Mouse (Mus musculus) liver, embryonic 12.5 days (tissue): ENCODE measurements around the gene Hcar1. TPM values are rescaled to one million over a fixed set of nuclear protein-coding genes. Genes with fewer than 3 reads are reported as not detected.

ENCODE experiments used
- ATAC-seq: fragments of 200-750 bp; cut with Nextera tagmentation; 2 replicates; pipeline ENCODE4 v1.8.0; 2017; ENCODE audit warnings: moderate number of reproducible peaks, mild to moderate bottlenecking, moderate library complexity
- H3K27ac ChIP-seq: fragments of 300-500 bp; sonication (generic); 2 replicates; pipeline ENCODE4 v1.5.1; 2016; ENCODE audit warnings: mild to moderate bottlenecking
- H3K27me3 ChIP-seq: fragments of 300-500 bp; sonication (generic); replicated peaks from 2 replicates; pipeline ENCODE4 v1.6.1; 2016; ENCODE audit warnings: mild to moderate bottlenecking, moderate library complexity
- H3K36me3 ChIP-seq: fragments of 300-500 bp; sonication (generic); 2 replicates; pipeline ENCODE4 v1.6.1; 2016; ENCODE audit warnings: mild to moderate bottlenecking, moderate library complexity
- H3K4me1 ChIP-seq: fragments of 300-500 bp; sonication (generic); 2 replicates; pipeline ENCODE4 v1.6.1; 2016
- H3K4me2 ChIP-seq: fragments of 300-500 bp; sonication (generic); 2 replicates; pipeline ENCODE4 v1.6.1; 2016; ENCODE audit warnings: mild to moderate bottlenecking, moderate library complexity
- H3K4me3 ChIP-seq: fragments of 300-500 bp; sonication (generic); 2 replicates; pipeline ENCODE4 v1.5.1; 2016; ENCODE audit warnings: mild to moderate bottlenecking, moderate library complexity
- H3K9ac ChIP-seq: fragments of 300-500 bp; sonication (generic); 2 replicates; pipeline ENCODE4 v1.6.1; 2016; ENCODE audit warnings: mild to moderate bottlenecking, moderate library complexity
- H3K9me3 ChIP-seq: fragments of 300-500 bp; sonication (generic); replicated peaks from 2 replicates; pipeline ENCODE4 v1.6.1; 2016; ENCODE audit warnings: mild to moderate bottlenecking, moderate library complexity
- WGBS: fragments of 180-500 bp; shearing (Covaris S2); methylation state at CpG from one replicate; pipeline ENCODE4 v1.1.7; 2016; ENCODE audit not compliant: insufficient replicate concordance; 5-methylcytosine and 5-hydroxymethylcytosine counted together
- polyA plus RNA-seq: library from polyadenylated mRNA; unstranded; fragments of >200 nt; fragmentation: Nextera tagmentation; extraction: Ambion mirVana; gene quantifications from 2 replicates; pipeline ENCODE4 v1.2.1, GENCODE M21; 2016

The Hcar1 gene
- polyA plus RNA-seq, 1 experiment from 2014 or later = 0.27 TPM

- Histone ChIP-seq H3K9ac (no peak overlapping the region), H3K36me3 (no peaks in the 10 kb centered on the region), H3K4me3 (no peak overlapping the region), H3K27ac (no peak overlapping the region), H3K27me3 (no peaks in the 10 kb centered on the region), H3K4me1 (peaks cover 4% of the 10 kb centered on the region), H3K9me3 (no peaks in the 10 kb centered on the region), H3K4me2 (peak overlapping the region; percentile 5; the same call in 1 of the 2 replicates)
- WGBS = 56% methylated on average over 15 of the region's 15 CpGs
- ATAC-seq = no peak
These were observed 17.2 kb downstream of the Hcar1 start for GRCm38 (mm10) chr5:123862374-123863350.

- WGBS = 46% methylated on average over 11 of the region's 11 CpGs
- H3K4me3 ChIP-seq = no peak overlapping the region
- H3K9ac ChIP-seq = no peak overlapping the region
- no peaks in the 10 kb centered on the region for H3K36me3 ChIP-seq
- no peak for ATAC-seq
- no peak overlapping the region for H3K27ac ChIP-seq
- H3K27me3 ChIP-seq = no peaks in the 10 kb centered on the region
- no peak overlapping the region for H3K4me2 ChIP-seq
- peaks cover 8% of the 10 kb centered on the region for H3K9me3 ChIP-seq
- peaks cover 4% of the 10 kb centered on the region for H3K4me1 ChIP-seq
These were observed 21.0 kb downstream of the Hcar1 start for GRCm38 (mm10) chr5:123858798-123859197.

GRCm38 (mm10) chr5:123854511-123854910 is 25.3 kb downstream of the Hcar1 start:
- Histone ChIP-seq H3K9me3 (peaks cover 8% of the 10 kb centered on the region), H3K27ac (no peak overlapping the region), H3K27me3 (no peaks in the 10 kb centered on the region), H3K4me3 (no peak overlapping the region), H3K36me3 (no peaks in the 10 kb centered on the region), H3K4me2 (no peak overlapping the region), H3K4me1 (peaks cover 5% of the 10 kb centered on the region; the same call in 1 of the 2 replicates), H3K9ac (no peak overlapping the region)
- 75% methylated on average over 9 of the region's 9 CpGs for WGBS
- peak; percentile 71 for ATAC-seq

GRCm38 (mm10) chr5:123853877-123854504 is 25.8 kb downstream of the Hcar1 start:
- Histone ChIP-seq H3K27me3 (no peaks in the 10 kb centered on the region), H3K9ac (no peak overlapping the region), H3K27ac (no peak overlapping the region), H3K4me1 (peaks cover 5% of the 10 kb centered on the region; the same call in 1 of the 2 replicates), H3K9me3 (peaks cover 8% of the 10 kb centered on the region), H3K4me3 (no peak overlapping the region), H3K36me3 (no peaks in the 10 kb centered on the region), H3K4me2 (no peak overlapping the region)
- peak; percentile 24; the same call in 1 of the 2 replicates for ATAC-seq
- WGBS = 70% methylated on average over 11 of the region's 11 CpGs

GRCm38 (mm10) chr5:123851398-123851797 is 28.4 kb downstream of the Hcar1 start:
- Histone ChIP-seq H3K27me3 (peaks cover 6% of the 10 kb centered on the region; the same call in 1 of the 2 replicates), H3K4me2 (no peak overlapping the region), H3K9me3 (peaks cover 8% of the 10 kb centered on the region), H3K4me3 (no peak overlapping the region), H3K9ac (no peak overlapping the region), H3K4me1 (peaks cover 5% of the 10 kb centered on the region; the same call in 1 of the 2 replicates), H3K36me3 (no peaks in the 10 kb centered on the region), H3K27ac (no peak overlapping the region)
- ATAC-seq = no peak
- 21% methylated on average over 2 of the region's 2 CpGs for WGBS

- Histone ChIP-seq H3K27me3 (peaks cover 6% of the 10 kb centered on the region; the same call in 1 of the 2 replicates), H3K9me3 (no peaks in the 10 kb centered on the region), H3K36me3 (no peaks in the 10 kb centered on the region), H3K4me1 (no peaks in the 10 kb centered on the region), H3K9ac (no peak overlapping the region), H3K27ac (no peak overlapping the region), H3K4me2 (no peak overlapping the region), H3K4me3 (no peak overlapping the region)
- WGBS = 85% methylated on average over 14 of the region's 14 CpGs
- no peak for ATAC-seq
These were observed 35.5 kb downstream of the Hcar1 start for GRCm38 (mm10) chr5:123844316-123844715.

- no peak for ATAC-seq
- no peak overlapping the region for H3K4me2 ChIP-seq
- no peaks in the 10 kb centered on the region for H3K36me3 ChIP-seq
- H3K9me3 ChIP-seq = no peaks in the 10 kb centered on the region
- no peak overlapping the region for H3K27ac ChIP-seq
- no peak overlapping the region for H3K9ac ChIP-seq
- H3K4me3 ChIP-seq = no peak overlapping the region
- WGBS = 73% methylated on average over 4 of the region's 4 CpGs
- no peaks in the 10 kb centered on the region for H3K4me1 ChIP-seq
- peaks cover 6% of the 10 kb centered on the region; the same call in 1 of the 2 replicates for H3K27me3 ChIP-seq
These were observed 36.0 kb downstream of the Hcar1 start for GRCm38 (mm10) chr5:123843816-123844215.

- no peak for ATAC-seq
- Histone ChIP-seq H3K9ac (no peak overlapping the region), H3K27ac (no peak overlapping the region), H3K4me1 (no peaks in the 10 kb centered on the region), H3K9me3 (no peaks in the 10 kb centered on the region), H3K4me3 (no peak overlapping the region), H3K4me2 (no peak overlapping the region), H3K27me3 (peaks cover 1% of the 10 kb centered on the region; the same call in 1 of the 2 replicates), H3K36me3 (no peaks in the 10 kb centered on the region)
- whole genome bisulfite sequencing = 48% methylated on average over 3 of the region's 3 CpGs
These were observed 36.9 kb downstream of the Hcar1 start for GRCm38 (mm10) chr5:123842935-123843282.

- Histone ChIP-seq H3K4me2 (no peak overlapping the region), H3K4me3 (no peak overlapping the region), H3K36me3 (no peaks in the 10 kb centered on the region), H3K27ac (no peak overlapping the region), H3K9ac (no peak overlapping the region), H3K27me3 (no peaks in the 10 kb centered on the region), H3K4me1 (no peaks in the 10 kb centered on the region), H3K9me3 (no peaks in the 10 kb centered on the region)
- ATAC-seq = no peak
- WGBS = 62% methylated on average over 11 of the region's 11 CpGs
These were observed 37.4 kb downstream of the Hcar1 start for GRCm38 (mm10) chr5:123842221-123842934.

GRCm38 (mm10) chr5:123837371-123837770 is 42.4 kb downstream of the Hcar1 start:
- ATAC-seq = no peak
- H3K4me1 ChIP-seq = no peaks in the 10 kb centered on the region
- H3K9me3 ChIP-seq = no peaks in the 10 kb centered on the region
- no peaks in the 10 kb centered on the region for H3K27me3 ChIP-seq
- no peak overlapping the region for H3K4me3 ChIP-seq
- no peaks in the 10 kb centered on the region for H3K36me3 ChIP-seq
- 45% methylated on average over 4 of the region's 4 CpGs for WGBS
- H3K4me2 ChIP-seq = no peak overlapping the region
- H3K27ac ChIP-seq = no peak overlapping the region
- H3K9ac ChIP-seq = no peak overlapping the region

GRCm38 (mm10) chr5:123834836-123835235 is 45.0 kb downstream of the Hcar1 start:
- H3K4me3 ChIP-seq = no peak overlapping the region
- H3K36me3 ChIP-seq = no peaks in the 10 kb centered on the region
- H3K27me3 ChIP-seq = no peaks in the 10 kb centered on the region
- no peak overlapping the region for H3K9ac ChIP-seq
- H3K27ac ChIP-seq = no peak overlapping the region
- no peaks in the 10 kb centered on the region for H3K4me1 ChIP-seq
- WGBS = 71% methylated on average over 3 of the region's 3 CpGs
- H3K9me3 ChIP-seq = no peaks in the 10 kb centered on the region
- H3K4me2 ChIP-seq = no peak overlapping the region
- no peak for ATAC-seq
